Mouse (Mus musculus): Measurements from ENCODE around the gene Fam13a.
A peak's percentile ranks its signal among the peaks of the same experiment; 100 is the strongest.

Gene Fam13a

GRCm38 (mm10) chr6:59024164-59024724 is at the start of gene Fam13a:
Fam13a (minus strand) TSS chr6:59024549.
- DNase-seq (ENCODE audit: low spot score in 2 of 2) = peak in 1 of 2 experiments; percentile 24

GRCm38 (mm10) chr6:59072096-59073060 is 48.0 kb upstream of the Fam13a start:
- no peak for DNase-seq (ENCODE audit: low spot score in 2 of 2)

- DNase-seq (ENCODE audit: low spot score in 2 of 2) = no peak
These were observed 47.3 kb upstream of the Fam13a start for GRCm38 (mm10) chr6:59071691-59072090.

- no peak for DNase-seq (ENCODE audit: low spot score in 2 of 2)
These were observed 43.8 kb upstream of the Fam13a start for GRCm38 (mm10) chr6:59068187-59068586.

GRCm38 (mm10) chr6:59064440-59064839 is 40.1 kb upstream of the Fam13a start:
- no peak for DNase-seq (ENCODE audit: low spot score in 2 of 2)

- no peak for DNase-seq (ENCODE audit: low spot score in 2 of 2)
These were observed 28.9 kb upstream of the Fam13a start for GRCm38 (mm10) chr6:59053232-59053631.

GRCm38 (mm10) chr6:59039719-59040118 is 15.4 kb upstream of the Fam13a start:
- no peak for DNase-seq (ENCODE audit: low spot score in 2 of 2)

DNA sequence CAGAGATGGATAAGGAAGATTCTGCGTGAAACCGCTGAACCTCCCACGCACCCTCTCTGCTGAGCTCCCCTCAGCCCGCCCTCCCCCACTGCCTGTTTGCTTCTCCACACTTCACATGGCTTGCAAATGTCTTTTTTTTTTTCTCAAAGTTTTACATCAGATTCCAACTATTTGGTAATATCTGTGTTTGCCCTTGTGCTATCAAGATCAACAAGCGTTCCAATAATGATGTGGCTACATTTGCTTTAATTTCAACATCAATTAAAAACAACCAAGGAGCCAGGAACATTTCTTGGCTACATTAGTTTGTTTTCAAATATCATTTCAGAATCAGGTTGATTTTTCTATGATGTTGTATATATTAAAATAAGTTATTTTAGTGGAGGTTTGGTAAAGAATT is 8.4 kb upstream of the Fam13a start:
- DNase-seq (ENCODE audit: low spot score in 2 of 2) = no peak

DNA sequence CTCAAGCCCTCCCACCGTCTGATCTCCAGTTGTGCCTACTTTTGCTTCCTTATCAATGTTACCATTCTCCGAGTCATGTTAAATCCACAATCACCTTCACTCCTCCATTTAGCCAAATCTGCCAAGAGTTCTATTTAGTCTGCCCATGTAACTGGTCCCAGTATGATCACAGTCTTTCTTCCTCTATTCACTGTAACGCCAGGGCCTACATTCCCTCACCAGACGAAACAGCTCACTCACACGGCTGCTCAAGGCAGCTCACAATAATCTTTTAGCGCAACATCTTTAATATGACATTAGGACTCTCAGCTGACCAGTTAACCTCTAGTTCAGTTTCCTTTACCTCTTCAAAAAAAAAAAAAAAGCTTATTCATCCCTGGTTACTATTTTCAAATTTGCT is 7.2 kb upstream of the Fam13a start:
- DNase-seq (ENCODE audit: low spot score in 2 of 2) = no peak

DNA sequence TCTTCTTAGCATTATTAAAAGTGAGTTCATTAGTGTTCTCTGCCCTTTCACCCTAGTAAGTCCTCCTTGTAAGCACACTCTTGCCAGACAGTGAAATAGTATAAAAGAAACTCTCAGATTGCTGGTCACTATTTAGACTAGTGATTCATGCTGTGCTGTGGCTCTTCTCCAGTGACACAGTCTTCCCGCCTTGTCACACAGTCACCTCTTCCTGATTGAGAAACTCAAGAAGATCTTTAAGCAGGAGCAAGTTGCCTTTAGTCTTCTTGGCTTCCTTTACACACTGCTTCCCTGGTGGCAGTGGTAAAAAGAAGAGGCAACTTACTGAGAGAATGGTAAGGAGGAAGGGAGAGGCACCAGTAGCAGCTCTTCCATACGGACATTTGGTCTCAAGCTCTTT is 6.3 kb upstream of the Fam13a start:
- DNase-seq (ENCODE audit: low spot score in 2 of 2) = no peak

DNA sequence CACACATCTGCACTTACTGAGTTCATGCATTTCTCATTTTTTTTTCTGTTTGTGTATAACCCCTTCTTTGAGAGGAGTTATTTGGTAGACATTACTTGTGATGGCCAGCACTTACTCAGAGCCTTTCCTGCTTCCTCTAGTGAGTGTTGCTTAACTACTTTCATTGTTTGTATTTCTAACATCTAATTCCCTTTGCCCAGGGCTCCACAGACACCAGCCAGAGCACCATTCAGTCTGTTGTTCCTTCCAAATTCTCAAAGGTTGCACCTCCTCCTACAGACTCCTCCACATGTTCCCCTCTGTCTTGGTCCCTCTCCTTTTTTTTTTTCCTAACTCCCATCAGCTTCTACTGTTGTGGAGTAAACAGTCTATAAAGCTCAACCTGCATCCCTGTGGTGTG is 5.7 kb upstream of the Fam13a start:
- DNase-seq (ENCODE audit: low spot score in 2 of 2) = no peak

GRCm38 (mm10) chr6:59028871-59029270 is 4.5 kb upstream of the Fam13a start:
- DNase-seq (ENCODE audit: low spot score in 2 of 2) = no peak

DNA sequence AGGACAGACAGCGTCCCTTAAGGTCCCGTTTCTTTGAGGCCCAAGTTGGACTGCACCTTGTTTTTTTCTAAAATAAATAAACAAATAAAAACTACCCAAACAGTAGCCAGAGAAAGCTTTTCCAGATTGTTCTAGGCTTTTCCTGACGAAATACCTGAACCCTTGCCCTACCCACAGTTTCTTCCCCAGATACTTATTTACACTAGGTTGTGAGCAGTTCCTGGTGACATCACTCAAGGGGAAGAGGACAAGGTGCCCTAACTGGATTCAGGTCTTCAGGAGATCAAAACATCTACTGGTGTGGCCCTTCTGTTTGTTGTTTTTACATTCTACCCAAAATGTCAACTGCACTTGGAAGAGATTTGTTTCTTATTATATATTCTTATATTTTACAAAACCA is 457 bp upstream of the Fam13a start:
- DNase-seq (ENCODE audit: low spot score in 2 of 2) = no peak

- no peak for DNase-seq (ENCODE audit: low spot score in 2 of 2)
These were observed 740 bp downstream of the Fam13a start for GRCm38 (mm10) chr6:59023455-59024163.

- DNase-seq (ENCODE audit: low spot score in 2 of 2) = no peak
These were observed 1.7 kb downstream of the Fam13a start for GRCm38 (mm10) chr6:59022621-59023020.

DNA sequence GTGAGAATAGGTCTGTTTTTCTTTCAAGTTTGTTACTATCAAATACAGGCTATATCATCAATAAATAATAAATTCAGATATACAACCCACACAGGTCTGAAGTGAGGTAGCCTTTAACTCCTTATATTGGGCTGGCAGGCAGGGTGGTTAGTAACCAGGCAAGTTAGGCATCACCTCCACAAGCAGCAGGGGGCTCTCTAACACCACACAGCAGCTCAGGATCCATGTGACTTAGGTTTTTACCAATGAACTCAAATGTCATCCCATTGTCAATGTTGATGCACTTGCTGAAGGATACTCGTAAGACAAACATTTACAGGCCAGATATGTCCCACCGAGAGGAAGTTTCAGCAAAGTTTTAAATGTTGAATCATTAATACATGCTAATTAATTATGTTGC is 4.0 kb downstream of the Fam13a start:
- DNase-seq (ENCODE audit: low spot score in 2 of 2) = no peak

DNA sequence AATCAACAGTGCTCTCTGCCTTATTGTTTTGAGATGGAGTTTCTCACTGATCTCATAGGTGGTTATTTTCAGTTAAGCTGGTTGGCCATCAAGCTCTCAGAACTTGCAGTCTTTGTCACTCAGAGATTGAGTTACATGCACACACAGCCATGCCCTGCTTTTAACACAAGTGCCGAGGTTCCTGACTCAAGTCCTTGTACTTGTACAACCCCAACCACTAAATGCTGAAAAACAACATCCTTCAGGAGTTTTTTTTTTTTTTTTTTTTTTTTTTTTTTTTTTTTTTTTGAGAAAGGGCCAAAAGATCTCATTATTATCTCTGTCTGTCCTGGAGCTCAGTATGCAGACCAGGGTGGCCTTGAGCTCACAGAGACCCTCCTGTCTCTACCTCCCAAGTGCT is 4.5 kb downstream of the Fam13a start:
- DNase-seq (ENCODE audit: low spot score in 2 of 2) = no peak

GRCm38 (mm10) chr6:59016336-59016832 is 8.0 kb downstream of the Fam13a start:
- DNase-seq (ENCODE audit: low spot score in 2 of 2) = no peak

DNA sequence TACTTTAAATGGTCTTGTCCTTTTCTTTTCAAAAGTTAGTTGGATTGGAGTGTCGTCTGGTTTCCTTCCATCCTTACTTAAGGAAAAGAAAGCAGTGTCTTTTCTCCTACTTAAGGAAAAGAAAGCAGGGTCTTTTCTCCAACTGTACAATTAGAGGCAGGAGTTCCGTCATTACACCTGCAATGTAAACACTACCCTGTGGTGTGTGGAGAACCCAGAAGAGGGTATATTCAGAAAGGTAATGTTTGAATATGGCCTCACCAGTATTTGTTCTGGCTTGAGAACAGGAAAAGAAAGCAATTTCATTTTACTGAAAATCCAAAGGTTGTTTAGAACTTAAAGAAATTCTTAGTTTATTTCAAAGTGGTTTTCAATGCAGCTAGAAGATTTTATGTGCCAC is 9.6 kb downstream of the Fam13a start:
- no peak for DNase-seq (ENCODE audit: low spot score in 2 of 2)

GRCm38 (mm10) chr6:59014088-59014759 is 10.1 kb downstream of the Fam13a start:
- DNase-seq (ENCODE audit: low spot score in 2 of 2) = no peak

- no peak for DNase-seq (ENCODE audit: low spot score in 2 of 2)
These were observed 13.6 kb downstream of the Fam13a start for GRCm38 (mm10) chr6:59010792-59011191.

GRCm38 (mm10) chr6:59004630-59005029 is 19.7 kb downstream of the Fam13a start:
- DNase-seq (ENCODE audit: low spot score in 2 of 2) = no peak
